Mouse (Mus musculus) lung, postnatal 36 days (tissue): Measurements from ENCODE around the gene Zscan26.

Experiments
- DNase-seq: peaks from one replicate; pipeline ENCODE4 v3.0.0; 2022; ENCODE audit warnings: mixed read lengths

Gene Zscan26

GRCm38 (mm10) chr13:21418865-21419264 lies 34.7 kb downstream of the Zscan26 start:
- no peak for DNase-seq

DNA sequence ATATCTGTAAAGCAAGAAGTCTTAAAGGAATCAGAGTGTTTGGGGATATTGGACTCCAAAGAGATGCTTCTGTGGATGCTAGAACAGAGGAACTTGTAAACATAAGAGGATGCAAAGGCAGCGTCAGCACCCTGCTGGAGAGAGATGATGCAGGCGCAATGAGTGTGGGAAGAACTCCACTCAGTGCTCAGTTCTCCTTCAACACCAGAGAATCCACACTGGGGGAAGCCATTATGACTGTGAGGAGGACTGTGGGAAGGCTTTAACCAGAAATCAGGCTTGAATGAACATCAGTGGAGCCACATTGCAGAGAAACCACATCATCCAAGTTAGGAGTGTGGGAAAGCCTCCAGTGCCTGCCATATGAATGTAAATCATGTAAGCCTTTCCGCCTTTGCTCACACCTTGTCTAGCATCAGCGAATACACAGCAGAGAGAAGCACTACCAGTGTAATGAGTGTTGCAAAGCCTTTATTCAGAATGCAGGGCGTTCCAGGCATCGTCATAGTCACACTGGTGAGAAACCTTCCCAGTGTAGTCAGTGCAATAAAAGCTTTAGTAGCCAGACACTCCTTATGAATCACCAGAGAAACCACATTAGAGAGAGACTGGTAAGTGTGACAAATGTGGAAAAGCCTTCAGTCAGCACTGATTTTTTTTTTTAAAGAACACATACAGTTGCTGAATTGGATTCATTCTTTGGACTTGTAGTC lies 36.1 kb downstream of the Zscan26 start:
- no peak for DNase-seq

- no peak for DNase-seq
Observed at GRCm38 (mm10) chr13:21415750-21416149, 37.8 kb downstream of the Zscan26 start.

DNA sequence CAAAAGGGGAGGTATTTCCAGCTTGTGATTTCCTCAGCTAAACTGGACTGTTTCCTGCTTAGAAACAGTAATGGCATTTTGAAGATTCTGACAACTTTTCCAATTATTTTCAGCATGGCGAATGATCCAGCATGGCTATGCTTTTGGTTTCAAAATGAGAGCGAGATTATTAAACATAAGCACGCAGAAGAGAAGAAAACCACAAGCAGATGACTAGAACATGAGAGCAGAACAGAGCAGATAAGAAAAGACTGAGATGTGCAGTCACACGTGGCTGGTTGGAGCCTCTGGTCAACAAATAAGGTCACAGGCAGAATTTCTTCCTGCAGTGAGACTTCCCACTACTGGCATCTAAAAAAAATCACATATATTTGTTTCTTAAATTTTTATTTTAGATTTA lies 38.3 kb downstream of the Zscan26 start:
- no peak for DNase-seq

GRCm38 (mm10) chr13:21414231-21415212 lies 39.0 kb downstream of the Zscan26 start:
- peak; percentile 51 for DNase-seq

GRCm38 (mm10) chr13:21408805-21409459 lies 44.6 kb downstream of the Zscan26 start:
- no peak for DNase-seq

GRCm38 (mm10) chr13:21407969-21408804 lies 45.3 kb downstream of the Zscan26 start:
- DNase-seq: peak; percentile 91

GRCm38 (mm10) chr13:21407341-21407740 lies 46.2 kb downstream of the Zscan26 start:
- no peak for DNase-seq

- no peak for DNase-seq
Observed at GRCm38 (mm10) chr13:21402848-21403247, 50.7 kb downstream of the Zscan26 start.

- DNase-seq: peak; percentile 91
Observed at GRCm38 (mm10) chr13:21402287-21402846, 51.2 kb downstream of the Zscan26 start, which contains the start of gene Zkscan3. TSS of gene Zkscan3 (minus strand) at chr13:21402755.

DNA sequence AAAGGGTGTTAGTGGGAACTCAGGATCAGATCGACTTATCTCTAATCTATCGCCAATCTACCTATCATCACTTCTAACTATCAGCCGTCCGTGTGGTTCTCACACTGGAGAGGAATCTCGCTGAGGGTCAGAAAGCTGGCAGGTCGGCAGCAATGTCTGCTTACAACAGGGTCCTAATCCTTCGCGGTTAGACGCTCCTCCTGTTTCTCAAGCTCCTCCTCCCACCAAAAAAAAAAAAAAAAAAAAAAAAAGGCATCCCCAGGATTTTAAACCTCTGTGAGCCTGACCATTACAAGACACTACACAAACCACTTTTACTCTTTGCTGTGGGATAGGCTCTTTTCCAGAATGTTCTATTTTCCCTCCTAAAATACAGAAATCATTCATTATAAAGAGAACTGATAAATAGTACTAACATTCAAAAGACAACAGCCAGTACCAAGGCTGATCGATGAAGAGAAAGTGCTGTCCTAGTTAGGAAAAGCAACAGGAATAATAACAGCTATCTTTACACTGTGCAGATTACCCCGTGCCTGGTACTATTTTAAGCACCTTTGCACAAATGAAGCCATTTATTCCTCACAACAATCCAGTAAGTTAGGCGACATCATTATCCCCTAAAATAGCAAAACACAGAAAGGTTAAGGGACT lies 51.8 kb downstream of the Zscan26 start:
- DNase-seq: no peak

- DNase-seq: no peak
Observed at GRCm38 (mm10) chr13:21401166-21401565, 52.4 kb downstream of the Zscan26 start.

DNA sequence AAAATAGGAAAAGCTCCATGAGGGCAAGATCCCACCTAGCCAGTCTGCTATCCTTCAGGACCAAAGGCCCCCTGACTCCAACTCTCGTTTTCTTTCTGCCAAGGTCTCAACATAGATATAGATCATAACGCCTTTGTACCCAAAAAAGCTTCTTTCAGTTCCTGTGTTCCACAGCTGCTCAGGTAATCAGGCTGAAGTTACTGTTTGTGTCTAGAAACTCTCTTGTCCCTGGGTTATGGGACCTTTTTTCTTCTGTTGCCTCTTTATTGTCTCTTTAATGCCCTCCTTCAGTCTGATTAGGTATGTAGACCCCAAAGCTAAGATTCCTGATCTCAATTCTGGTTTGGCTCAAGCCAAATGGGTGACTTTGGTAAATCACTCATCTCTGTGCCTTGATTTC lies 56.0 kb downstream of the Zscan26 start:
- no peak for DNase-seq

GRCm38 (mm10) chr13:21396048-21396447 lies 57.5 kb downstream of the Zscan26 start:
- peak; percentile 14 for DNase-seq

DNA sequence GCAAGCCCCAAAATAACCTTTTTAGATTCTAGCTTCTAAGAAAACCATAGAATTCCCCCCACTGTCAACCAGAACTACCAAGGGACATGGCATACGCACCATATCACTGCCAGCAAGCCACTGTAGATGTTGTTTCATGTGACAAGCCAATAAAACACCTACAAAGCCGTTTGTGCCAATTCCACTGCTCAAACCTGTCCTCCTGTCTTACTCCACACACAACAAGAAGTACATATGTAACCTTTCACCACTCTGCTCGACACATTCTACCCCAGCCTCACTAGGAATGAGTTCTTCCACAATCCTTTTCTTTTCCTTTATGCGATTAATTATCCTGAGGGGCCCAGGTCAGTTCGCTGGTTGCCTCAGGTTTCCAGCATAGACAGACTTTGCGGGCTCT lies 57.9 kb downstream of the Zscan26 start:
- DNase-seq: no peak

DNA sequence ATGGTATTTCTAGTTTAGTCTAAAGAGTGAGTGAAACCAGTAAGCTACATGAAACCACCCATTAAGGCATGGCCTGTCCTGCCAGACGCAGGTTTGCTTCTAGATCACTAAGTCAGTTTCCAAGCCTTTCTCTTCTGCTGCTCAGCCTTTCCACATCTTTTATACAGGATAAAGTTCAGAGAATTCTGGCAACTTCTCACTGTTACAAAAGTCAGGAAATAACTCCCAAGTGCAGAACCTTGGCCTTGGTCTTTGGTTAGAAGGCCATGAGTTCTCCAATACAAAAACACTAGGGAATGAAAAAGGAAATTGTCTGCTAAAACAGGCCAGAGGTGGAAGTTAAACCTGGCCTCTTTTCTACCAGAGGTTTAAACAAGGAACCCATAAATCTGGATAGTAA lies 58.3 kb downstream of the Zscan26 start:
- no peak for DNase-seq
